Mouse (Mus musculus): ENCODE measurements around the gene D5Ertd579e. TPM values are rescaled to one million over a fixed set of nuclear protein-coding genes. Genes with fewer than 3 reads are reported as not detected.

Gene D5Ertd579e
- 13.8 TPM for polyA plus RNA-seq (2014; fragmentation: Illumina TruSeq; extraction: RNeasy Lipid Tissue Mini Kit (QIAGEN cat#74804); ENCODE audit: insufficient read depth, low read depth, low replicate concordance)

DNA sequence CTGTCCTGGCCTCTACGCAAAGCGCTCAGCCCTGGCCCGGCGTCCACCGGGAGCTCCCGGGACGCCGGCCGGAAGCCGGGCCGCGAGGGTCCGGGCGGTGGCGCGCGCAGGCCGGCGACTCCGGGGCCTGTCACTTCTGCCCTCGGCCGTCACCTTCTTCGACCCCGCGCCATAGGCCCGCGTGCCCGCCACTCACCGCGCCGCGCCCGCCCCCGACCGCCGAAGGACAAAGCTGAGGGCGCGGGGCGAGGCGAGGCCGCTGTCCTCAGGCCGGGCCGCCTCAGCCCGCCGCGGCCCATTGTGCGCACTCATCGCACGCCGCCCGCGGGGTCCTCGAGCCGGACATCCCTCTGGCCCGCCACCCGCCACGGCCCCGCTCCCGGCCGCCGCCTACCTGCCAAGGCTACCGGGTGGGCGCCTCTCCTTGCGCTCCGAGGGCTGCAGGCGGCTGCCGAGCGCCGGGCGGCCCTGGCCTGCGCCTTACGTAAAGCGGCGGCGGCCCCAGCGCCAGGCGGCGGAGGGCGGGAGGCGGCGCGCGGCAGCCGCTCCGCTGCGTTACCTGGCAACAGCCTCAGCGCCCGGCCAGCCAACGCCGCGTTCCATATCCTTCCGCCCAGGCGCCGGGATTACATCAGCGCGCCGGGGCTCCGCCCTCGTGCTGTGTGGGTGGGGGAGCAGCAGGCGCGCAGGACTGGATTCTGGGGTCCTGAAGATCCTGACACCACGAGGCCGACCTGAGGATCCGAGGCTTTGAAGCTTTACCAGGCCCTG lies at the start of gene D5Ertd579e:
D5Ertd579e (minus strand) TSS at position 564 of the 771 bp plus-strand sequence.

DNA sequence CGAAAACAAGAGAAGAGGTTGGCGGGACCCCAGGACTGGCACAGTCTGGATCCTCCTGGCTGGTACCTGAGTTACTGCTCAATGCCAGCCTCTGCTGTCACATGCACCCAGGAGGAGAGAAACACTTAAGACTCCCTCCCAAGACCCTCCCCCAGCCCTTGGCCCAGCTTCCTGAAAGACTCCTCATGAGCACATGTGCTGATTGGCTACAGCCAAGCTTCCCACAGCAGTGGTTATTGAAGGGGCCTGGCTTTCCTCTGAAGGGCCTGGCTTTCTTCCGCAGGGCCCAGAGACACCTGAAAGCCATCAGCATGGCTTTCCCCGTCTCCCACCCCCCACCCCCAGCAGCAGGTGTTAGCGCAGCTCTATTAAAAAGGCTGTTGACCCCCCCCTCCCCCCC lies 102.6 kb downstream of the D5Ertd579e start, which contains the start of gene Tbc1d14:
Tbc1d14 (minus strand) TSS at position 101 of the 400 bp plus-strand sequence.

Other genes starting within 250 kb of the D5Ertd579e start
- 21.4 TPM for gene Grpel1, start 231.0 kb downstream of the D5Ertd579e start, polyA plus RNA-seq (2014; fragmentation: Illumina TruSeq; extraction: RNeasy Lipid Tissue Mini Kit (QIAGEN cat#74804); ENCODE audit: insufficient read depth, low read depth, low replicate concordance)
- gene Tada2b, start 211.7 kb downstream of the D5Ertd579e start, polyA plus RNA-seq (2014; fragmentation: Illumina TruSeq; extraction: RNeasy Lipid Tissue Mini Kit (QIAGEN cat#74804); ENCODE audit: insufficient read depth, low read depth, low replicate concordance), result 8.3 TPM
- 1.3 TPM for gene Ccdc96, start 211.4 kb downstream of the D5Ertd579e start, polyA plus RNA-seq (2014; fragmentation: Illumina TruSeq; extraction: RNeasy Lipid Tissue Mini Kit (QIAGEN cat#74804); ENCODE audit: insufficient read depth, low read depth, low replicate concordance)
- gene Tbc1d14, start 102.7 kb downstream of the D5Ertd579e start, polyA plus RNA-seq (2014; fragmentation: Illumina TruSeq; extraction: RNeasy Lipid Tissue Mini Kit (QIAGEN cat#74804); ENCODE audit: insufficient read depth, low read depth, low replicate concordance), result 15.8 TPM
- 14.3 TPM for gene Bloc1s4, start 52.6 kb upstream of the D5Ertd579e start, polyA plus RNA-seq (2014; fragmentation: Illumina TruSeq; extraction: RNeasy Lipid Tissue Mini Kit (QIAGEN cat#74804); ENCODE audit: insufficient read depth, low read depth, low replicate concordance)
- gene Mrfap1, start 100.7 kb upstream of the D5Ertd579e start, polyA plus RNA-seq (2014; fragmentation: Illumina TruSeq; extraction: RNeasy Lipid Tissue Mini Kit (QIAGEN cat#74804); ENCODE audit: insufficient read depth, low read depth, low replicate concordance), result 233 TPM
- 17.6 TPM for gene Man2b2, start 134.6 kb upstream of the D5Ertd579e start, polyA plus RNA-seq (2014; fragmentation: Illumina TruSeq; extraction: RNeasy Lipid Tissue Mini Kit (QIAGEN cat#74804); ENCODE audit: insufficient read depth, low read depth, low replicate concordance)
- 0.80 TPM for gene Ppp2r2c, start 172.5 kb upstream of the D5Ertd579e start, polyA plus RNA-seq (2014; fragmentation: Illumina TruSeq; extraction: RNeasy Lipid Tissue Mini Kit (QIAGEN cat#74804); ENCODE audit: insufficient read depth, low read depth, low replicate concordance)

Data from lung, adult 10 weeks (tissue).